Mouse (Mus musculus) limb, embryonic 12.5 days (tissue): ENCODE data around the gene Cpa4. TPM values are rescaled to one million over a fixed set of nuclear protein-coding genes. Genes with fewer than 3 reads are reported as not detected.
A peak's percentile ranks its signal among the peaks of the same experiment; 100 is the strongest.

ENCODE experiments used
- ATAC-seq: fragments of 200-750 bp; cut with Nextera tagmentation; 2 replicates; pipeline ENCODE4 v1.8.0; 2017; ENCODE audit warnings: low read depth, moderate TSS enrichment; ENCODE audit not compliant: insufficient number of reproducible peaks, insufficient read depth, low FRiP score, low TSS enrichment
- H3K27ac ChIP-seq: fragments of 300-500 bp; sonication (generic); 2 replicates; pipeline ENCODE4 v1.5.1; 2016; ENCODE audit warnings: mild to moderate bottlenecking, moderate library complexity
- H3K27me3 ChIP-seq: fragments of 300-500 bp; sonication (generic); 2 replicates; pipeline ENCODE4 v1.6.1; 2016; ENCODE audit warnings: mild to moderate bottlenecking, moderate library complexity
- H3K36me3 ChIP-seq: fragments of 300-500 bp; sonication (generic); 2 replicates; pipeline ENCODE4 v1.6.1; 2016; ENCODE audit warnings: mild to moderate bottlenecking, moderate library complexity
- H3K4me1 ChIP-seq: fragments of 300-500 bp; sonication (generic); replicated peaks from 2 replicates; pipeline ENCODE4 v1.6.1; 2016
- H3K4me2 ChIP-seq: fragments of 300-500 bp; sonication (generic); 2 replicates; pipeline ENCODE4 v1.6.1; 2016; ENCODE audit warnings: mild to moderate bottlenecking, moderate library complexity
- H3K4me3 ChIP-seq: fragments of 300-500 bp; sonication (generic); replicated peaks from 2 replicates; pipeline ENCODE4 v1.5.1; 2016; ENCODE audit warnings: mild to moderate bottlenecking
- H3K9ac ChIP-seq: fragments of 300-500 bp; sonication (generic); replicated peaks from 2 replicates; pipeline ENCODE4 v1.6.1; 2016; ENCODE audit warnings: mild to moderate bottlenecking, moderate library complexity
- H3K9me3 ChIP-seq: fragments of 300-500 bp; sonication (generic); 2 replicates; pipeline ENCODE4 v1.6.1; 2016; ENCODE audit warnings: mild to moderate bottlenecking, moderate library complexity
- WGBS: fragments of 180-500 bp; shearing (Covaris S2); methylation state at CpG from one replicate; pipeline ENCODE4 v1.1.7; 2016; 5-methylcytosine and 5-hydroxymethylcytosine counted together
- polyA plus RNA-seq: library from polyadenylated mRNA; unstranded; fragments of >200 nt; fragmentation: Nextera tagmentation; extraction: Ambion mirVana; gene quantifications from 2 replicates; pipeline ENCODE4 v1.2.1, GENCODE M21; 2016

Gene Cpa4
- polyA plus RNA-seq, 1 experiment from 2014 or later, result 1.9 TPM

- no peak for ATAC-seq
- 0 out of 2 replicates have a peak, but pooled peaks cover 5% of the 10 kb centered on the region for H3K36me3 ChIP-seq
- WGBS, result 71% methylated on average over 20 of the region's 20 CpGs
- H3K27ac ChIP-seq, result peak overlapping the region; percentile 87
- no peak overlapping the region for H3K4me2 ChIP-seq
- H3K27me3 ChIP-seq, result no peaks in the 10 kb centered on the region
- peaks cover 45% of the 10 kb centered on the region for H3K4me1 ChIP-seq
- H3K9me3 ChIP-seq, result no peaks in the 10 kb centered on the region
- H3K9ac ChIP-seq, result no peak overlapping the region
- no peak overlapping the region for H3K4me3 ChIP-seq
Observed at GRCm38 (mm10) chr6:30572456-30573311, 4.5 kb downstream of the Cpa4 start.

- no peaks in the 10 kb centered on the region for H3K9me3 ChIP-seq
- ATAC-seq, result no peak
- 40% methylated on average over 5 of the region's 5 CpGs for WGBS
Observed at GRCm38 (mm10) chr6:30573380-30573779, 5.2 kb downstream of the Cpa4 start.

GRCm38 (mm10) chr6:30574945-30575344 is 6.8 kb downstream of the Cpa4 start:
- Histone ChIP-seq H3K9me3 (no peaks in the 10 kb centered on the region), H3K4me1 (peaks cover 47% of the 10 kb centered on the region), H3K27ac (peak overlapping the region; percentile 72; the same call in 1 of the 2 replicates), H3K4me2 (no peak overlapping the region), H3K27me3 (no peaks in the 10 kb centered on the region), H3K9ac (no peak overlapping the region), H3K4me3 (no peak overlapping the region), H3K36me3 (0 out of 2 replicates have a peak, but pooled peaks cover 5% of the 10 kb centered on the region)
- 81% methylated on average over 1 of the region's 1 CpGs for WGBS
- no peak for ATAC-seq

More at GRCm38 (mm10) chr6:30573380-30573779, 5.2 kb downstream of the Cpa4 start:
- 0 out of 2 replicates have a peak, but pooled peaks cover 5% of the 10 kb centered on the region for H3K36me3 ChIP-seq
- H3K9ac ChIP-seq, result no peak overlapping the region
- H3K27ac ChIP-seq, result peak overlapping the region; percentile 87
- H3K4me3 ChIP-seq, result no peak overlapping the region
- H3K27me3 ChIP-seq, result no peaks in the 10 kb centered on the region
- H3K4me2 ChIP-seq, result no peak overlapping the region
- peaks cover 45% of the 10 kb centered on the region for H3K4me1 ChIP-seq

- Histone ChIP-seq H3K9ac (peak overlapping the region; percentile 37), H3K27ac (peak overlapping the region; percentile 93), H3K36me3 (0 out of 2 replicates have a peak, but pooled peaks cover 5% of the 10 kb centered on the region), H3K9me3 (no peaks in the 10 kb centered on the region), H3K4me2 (peak overlapping the region; percentile 42), H3K4me1 (peaks cover 60% of the 10 kb centered on the region), H3K4me3 (peak overlapping the region; percentile 24), H3K27me3 (no peaks in the 10 kb centered on the region)
- 35% methylated on average over 17 of the region's 17 CpGs for WGBS
- ATAC-seq, result no peak; the same call in 1 of the 2 replicates
Observed at GRCm38 (mm10) chr6:30576477-30577203, 8.5 kb downstream of the Cpa4 start.

- Histone ChIP-seq H3K9ac (no peak overlapping the region), H3K4me1 (peaks cover 36% of the 10 kb centered on the region), H3K4me3 (no peak overlapping the region), H3K27me3 (no peaks in the 10 kb centered on the region), H3K36me3 (no peaks in the 10 kb centered on the region), H3K9me3 (no peaks in the 10 kb centered on the region), H3K27ac (peak overlapping the region; percentile 78), H3K4me2 (no peak overlapping the region)
- WGBS, result 42% methylated on average over 17 of the region's 17 CpGs
- ATAC-seq, result no peak
Observed at GRCm38 (mm10) chr6:30579961-30580840, 12.0 kb downstream of the Cpa4 start.

GRCm38 (mm10) chr6:30580841-30581176 is 12.6 kb downstream of the Cpa4 start:
- no peak for ATAC-seq
- H3K4me2 ChIP-seq, result no peak overlapping the region
- H3K36me3 ChIP-seq, result no peaks in the 10 kb centered on the region
- no peaks in the 10 kb centered on the region for H3K27me3 ChIP-seq
- H3K4me3 ChIP-seq, result no peak overlapping the region
- H3K4me1 ChIP-seq, result peaks cover 32% of the 10 kb centered on the region
- H3K27ac ChIP-seq, result peak overlapping the region; percentile 78
- H3K9me3 ChIP-seq, result no peaks in the 10 kb centered on the region
- H3K9ac ChIP-seq, result no peak overlapping the region; the same call in 1 of the 2 replicates
- WGBS, result 40% methylated on average over 8 of the region's 8 CpGs

GRCm38 (mm10) chr6:30586886-30587442 is 18.8 kb downstream of the Cpa4 start:
- Histone ChIP-seq H3K4me2 (no peak overlapping the region), H3K9ac (no peak overlapping the region), H3K27me3 (no peaks in the 10 kb centered on the region), H3K9me3 (no peaks in the 10 kb centered on the region), H3K27ac (no peak overlapping the region), H3K4me3 (no peak overlapping the region), H3K36me3 (no peaks in the 10 kb centered on the region), H3K4me1 (peaks cover 3% of the 10 kb centered on the region)
- no peak for ATAC-seq
- WGBS, result 63% methylated on average over 7 of the region's 7 CpGs

GRCm38 (mm10) chr6:30589819-30590218 is 21.6 kb downstream of the Cpa4 start:
- peaks cover 6% of the 10 kb centered on the region for H3K4me1 ChIP-seq
- 13% methylated on average over 2 of the region's 2 CpGs for WGBS
- peak overlapping the region; percentile 51; the same call in 1 of the 2 replicates for H3K27ac ChIP-seq
- no peaks in the 10 kb centered on the region for H3K36me3 ChIP-seq
- H3K9me3 ChIP-seq, result no peaks in the 10 kb centered on the region
- no peaks in the 10 kb centered on the region for H3K27me3 ChIP-seq
- no peak overlapping the region for H3K4me2 ChIP-seq
- no peak overlapping the region for H3K9ac ChIP-seq
- H3K4me3 ChIP-seq, result no peak overlapping the region
- ATAC-seq, result no peak

- 10% methylated on average over 5 of the region's 5 CpGs for WGBS
- Histone ChIP-seq H3K27ac (no peak overlapping the region), H3K4me1 (peaks cover 25% of the 10 kb centered on the region), H3K9me3 (no peaks in the 10 kb centered on the region), H3K27me3 (no peaks in the 10 kb centered on the region), H3K9ac (no peak overlapping the region), H3K4me3 (no peak overlapping the region), H3K36me3 (no peaks in the 10 kb centered on the region), H3K4me2 (no peak overlapping the region)
- no peak for ATAC-seq
Observed at GRCm38 (mm10) chr6:30591851-30592404, 23.8 kb downstream of the Cpa4 start.

GRCm38 (mm10) chr6:30592417-30592974 is 24.3 kb downstream of the Cpa4 start:
- H3K9me3 ChIP-seq, result no peaks in the 10 kb centered on the region
- WGBS, result 50% methylated on average over 10 of the region's 10 CpGs

More at GRCm38 (mm10) chr6:30592417-30592974, 24.3 kb downstream of the Cpa4 start:
- Histone ChIP-seq H3K4me2 (no peak overlapping the region), H3K36me3 (no peaks in the 10 kb centered on the region), H3K4me1 (peaks cover 27% of the 10 kb centered on the region), H3K4me3 (no peak overlapping the region), H3K27me3 (no peaks in the 10 kb centered on the region), H3K9ac (no peak overlapping the region), H3K27ac (no peak overlapping the region)
- ATAC-seq, result no peak
